Mouse (Mus musculus) hindbrain, embryonic 15.5 days (tissue): ENCODE data around the gene Nat14. TPM values are rescaled to one million over a fixed set of nuclear protein-coding genes. Genes with fewer than 3 reads are reported as not detected.
"Not testable (repeated sequence)": the region's sequence is repeated elsewhere in the genome, so short reads cannot be mapped to it uniquely, and the experiment has no call there.

Source experiments
- ATAC-seq: fragments of 200-750 bp; cut with Nextera tagmentation; 2 replicates; pipeline ENCODE4 v1.8.0; 2017; ENCODE audit warnings: low read depth, moderate number of reproducible peaks, moderate TSS enrichment; ENCODE audit not compliant: low FRiP score
- H3K27ac ChIP-seq: fragments of 300-500 bp; sonication (generic); replicated peaks from 2 replicates; pipeline ENCODE4 v1.5.1; 2015; ENCODE audit warnings: mild to moderate bottlenecking, inconsistent platforms
- H3K27me3 ChIP-seq: fragments of 300-500 bp; sonication (generic); 2 replicates; pipeline ENCODE4 v1.6.1; 2015; ENCODE audit warnings: control low read depth, inconsistent platforms
- H3K36me3 ChIP-seq: fragments of 300-500 bp; sonication (generic); 2 replicates; pipeline ENCODE4 v1.6.1; 2015; ENCODE audit warnings: control low read depth, inconsistent platforms
- H3K4me1 ChIP-seq: fragments of 300-500 bp; sonication (generic); replicated peaks from 2 replicates; pipeline ENCODE4 v1.6.1; 2015; ENCODE audit warnings: control low read depth, inconsistent platforms
- H3K4me2 ChIP-seq: fragments of 300-500 bp; sonication (generic); 2 replicates; pipeline ENCODE4 v1.6.1; 2015; ENCODE audit warnings: moderate library complexity, mild to moderate bottlenecking, inconsistent platforms
- H3K4me3 ChIP-seq: fragments of 300-500 bp; sonication (generic); 2 replicates; pipeline ENCODE4 v1.5.1; 2015; ENCODE audit warnings: mild to moderate bottlenecking, inconsistent platforms
- H3K9ac ChIP-seq: fragments of 300-500 bp; sonication (generic); 2 replicates; pipeline ENCODE4 v1.6.1; 2015; ENCODE audit warnings: inconsistent platforms
- H3K9me3 ChIP-seq: fragments of 300-500 bp; sonication (generic); 2 replicates; pipeline ENCODE4 v1.6.1; 2016; ENCODE audit warnings: control low read depth, inconsistent platforms
- WGBS: fragments of 180-500 bp; shearing (Covaris S2); methylation state at CpG from one replicate; pipeline ENCODE4 v1.1.7; 2015; 5-methylcytosine and 5-hydroxymethylcytosine counted together
- polyA plus RNA-seq: library from polyadenylated mRNA; unstranded; fragments of >200 nt; fragmentation: Nextera tagmentation; extraction: Ambion mirVana; gene quantifications from 2 replicates; pipeline ENCODE4 v1.2.1, GENCODE M21; 2015

Gene Nat14
- 35.3 and 35.8 TPM in 2 replicates for polyA plus RNA-seq

DNA sequence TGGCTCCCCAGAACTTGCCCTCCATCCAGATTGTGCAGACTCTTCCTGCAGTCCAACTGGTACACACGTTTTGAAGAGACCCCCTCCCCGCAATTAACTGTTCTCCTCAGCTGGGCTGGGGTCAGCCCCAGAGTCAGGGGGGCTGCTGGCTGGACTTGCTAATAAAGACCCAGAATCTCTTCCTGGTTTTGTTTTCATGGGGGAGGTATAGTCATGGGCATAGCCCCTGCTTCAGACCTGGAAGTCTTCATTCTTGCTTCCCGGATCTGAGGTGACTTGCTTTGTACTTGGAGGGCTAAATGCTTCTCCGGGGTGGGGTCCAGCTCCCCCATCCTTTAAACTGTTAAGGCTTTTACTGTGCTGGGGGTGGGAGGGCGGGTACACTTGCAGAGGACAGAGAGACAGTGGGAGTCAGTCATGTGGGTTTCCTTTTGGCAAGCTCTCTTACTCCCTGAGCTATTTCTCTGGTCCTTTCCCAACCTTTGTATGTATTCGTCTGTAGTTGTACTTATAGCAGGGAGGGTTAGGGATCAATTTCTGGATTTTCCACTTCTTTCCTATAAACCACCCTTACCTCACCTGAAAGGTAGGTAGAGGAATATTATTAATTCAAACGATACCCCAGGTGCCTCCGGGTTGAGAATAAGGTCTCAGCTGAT is at the start of gene Nat14:
Gene Nat14 (plus strand): TSS at position 205 of the 659 bp plus-strand sequence.
- H3K4me2 ChIP-seq = peak within 1 kb of the TSS; percentile 96
- H3K4me3 ChIP-seq = peak within 1 kb of the TSS; percentile 42
- H3K9me3 ChIP-seq = no peaks in the 10 kb centered on the region
- H3K4me1 ChIP-seq = peaks cover 57% of the 10 kb centered on the region
- 0 out of 2 replicates have a peak, but pooled peaks have one; percentile 2 for ATAC-seq
- H3K9ac ChIP-seq = peak within 1 kb of the TSS; percentile 57
- H3K27me3 ChIP-seq = no peaks in the 10 kb centered on the region
- peak within 1 kb of the TSS; percentile 99 for H3K27ac ChIP-seq
- WGBS = 29% methylated on average over 8 of the region's 8 CpGs
- peaks cover 23% of the 10 kb centered on the region; the same call in 1 of the 2 replicates for H3K36me3 ChIP-seq

DNA sequence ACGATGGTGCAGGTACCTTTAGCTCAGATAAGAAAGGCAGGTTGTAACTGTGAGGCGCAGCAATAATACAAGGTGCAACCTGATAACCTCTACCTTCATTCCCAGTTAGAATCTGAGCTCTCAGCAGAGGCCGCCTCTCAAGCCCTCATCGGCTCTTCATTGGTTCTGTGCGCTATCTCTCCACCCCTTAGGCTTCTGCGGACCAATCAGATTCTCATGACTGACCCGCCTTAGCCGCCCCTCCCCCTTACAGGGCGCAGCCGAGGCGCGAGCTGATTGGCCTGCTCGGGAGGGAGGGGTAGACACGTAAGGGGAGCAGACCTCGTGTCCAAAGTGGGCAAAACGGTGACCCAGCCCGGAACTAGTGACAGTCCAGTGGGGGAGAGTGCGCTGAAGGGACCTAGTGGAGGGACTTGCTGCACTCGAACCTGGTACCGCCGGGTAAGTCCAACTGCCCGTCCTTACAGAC is 45.0 kb upstream of the Nat14 start, which contains the start of gene Isoc2a:
Gene Isoc2a (plus strand): TSS at position 401 of the 469 bp plus-strand sequence.
- H3K9ac ChIP-seq = peak within 1 kb of the TSS; percentile 52
- H3K4me1 ChIP-seq = peaks cover 15% of the 10 kb centered on the region
- ATAC-seq = peak; percentile 99
- no peaks in the 10 kb centered on the region for H3K9me3 ChIP-seq
- 1% methylated on average over 19 of the region's 22 CpGs for WGBS
- peak within 1 kb of the TSS; percentile 60 for H3K4me3 ChIP-seq
- peak within 1 kb of the TSS; percentile 71 for H3K27ac ChIP-seq
- H3K27me3 ChIP-seq = no peaks in the 10 kb centered on the region
- no peaks in the 10 kb centered on the region for H3K36me3 ChIP-seq
- peak within 1 kb of the TSS; percentile 87 for H3K4me2 ChIP-seq

DNA sequence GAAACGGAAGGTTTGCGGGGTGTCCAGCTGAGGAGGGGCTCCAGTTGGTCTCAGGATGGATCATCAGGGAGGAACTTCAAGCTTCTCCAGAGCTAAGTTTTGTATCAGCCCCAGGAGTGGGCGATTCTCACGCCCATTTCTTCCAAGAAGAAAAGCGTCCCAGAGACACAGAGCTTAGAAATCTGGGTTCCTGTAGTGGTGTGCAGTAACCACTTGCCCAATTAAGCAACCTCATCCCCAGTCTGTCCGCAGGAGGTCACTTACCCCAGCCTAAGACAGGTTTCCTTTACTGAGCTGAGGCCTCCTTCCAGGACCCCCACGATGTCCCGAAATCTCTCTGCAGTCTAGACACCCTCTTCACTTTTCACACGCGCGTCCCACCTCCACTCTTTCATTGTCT is 44.6 kb upstream of the Nat14 start:
- Histone ChIP-seq H3K36me3 (no peaks in the 10 kb centered on the region), H3K9me3 (no peaks in the 10 kb centered on the region), H3K4me3 (peak overlapping the region; percentile 60), H3K9ac (peak overlapping the region; percentile 52), H3K4me2 (peak overlapping the region; percentile 87), H3K27ac (no peak overlapping the region), H3K27me3 (no peaks in the 10 kb centered on the region), H3K4me1 (peaks cover 15% of the 10 kb centered on the region)
- ATAC-seq = no peak; the same call in 1 of the 2 replicates
- 6% methylated on average over 11 of the region's 11 CpGs for WGBS

DNA sequence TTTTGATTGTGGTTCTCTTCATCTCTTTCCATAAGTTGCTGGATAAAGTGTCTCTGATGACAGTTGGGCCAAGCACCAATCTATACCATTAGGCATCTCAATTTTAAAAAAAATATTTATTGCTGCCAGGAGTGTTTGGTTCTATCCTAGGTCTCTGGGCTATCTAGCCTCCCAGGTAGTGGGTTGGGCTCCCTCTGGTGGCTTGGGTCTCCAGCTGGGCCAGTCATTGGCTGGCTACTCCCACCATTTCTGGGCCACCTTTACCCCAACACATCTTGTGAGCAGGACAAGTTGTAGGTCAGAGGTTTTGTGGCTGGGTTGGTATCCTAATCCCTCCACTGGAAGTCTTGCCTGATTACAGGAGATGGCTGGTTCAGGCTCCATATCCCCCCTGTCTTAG is 43.6 kb upstream of the Nat14 start:
- Histone ChIP-seq H3K4me3 (no peak overlapping the region), H3K4me2 (no peak overlapping the region; the same call in 1 of the 2 replicates), H3K27ac (no peak overlapping the region), H3K27me3 (no peaks in the 10 kb centered on the region), H3K4me1 (peaks cover 15% of the 10 kb centered on the region), H3K36me3 (no peaks in the 10 kb centered on the region), H3K9ac (no peak overlapping the region), H3K9me3 (no peaks in the 10 kb centered on the region)
- no peak for ATAC-seq

DNA sequence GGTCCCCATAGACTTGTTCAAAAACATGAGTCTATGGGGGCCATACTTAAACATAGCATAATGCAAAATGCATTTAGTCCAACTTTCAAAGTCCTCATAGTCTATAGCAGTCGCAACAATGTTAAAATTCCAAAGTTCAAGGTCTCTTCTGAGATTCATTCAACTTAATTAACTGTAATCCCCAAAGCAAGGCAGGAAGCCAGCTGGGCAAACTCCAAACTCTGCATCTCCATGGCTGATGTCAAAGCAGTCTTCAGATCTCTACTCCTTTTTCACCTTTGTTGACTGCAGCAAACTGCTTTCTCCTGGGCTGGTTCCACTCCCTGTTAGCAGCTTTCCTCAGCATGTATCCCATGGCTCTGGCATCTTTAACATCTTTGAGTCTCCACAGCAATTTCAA is 42.8 kb upstream of the Nat14 start:
- not testable (repeated sequence) for H3K4me3 ChIP-seq, ATAC-seq

DNA sequence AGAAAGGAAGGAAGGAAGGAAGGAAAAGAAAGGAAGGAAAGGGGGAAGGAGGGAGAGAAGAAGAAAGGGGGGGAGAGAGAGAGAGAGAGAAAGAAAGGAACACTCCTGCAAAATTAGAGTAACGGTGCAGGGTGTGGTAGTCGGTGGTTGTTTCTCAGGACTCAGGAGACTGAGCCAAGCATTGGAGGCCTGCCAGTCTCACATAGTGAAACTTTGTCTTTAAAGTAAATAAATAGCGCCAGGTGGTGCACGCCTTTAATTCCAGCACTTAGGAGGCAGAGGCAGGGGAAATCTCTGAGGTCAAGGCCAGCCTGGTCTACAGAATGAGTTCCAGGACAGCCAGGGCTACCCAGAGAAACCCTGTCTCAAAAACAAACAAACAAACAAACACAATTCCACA is 35.1 kb upstream of the Nat14 start:
- Histone ChIP-seq H3K9ac (no peak overlapping the region), H3K27ac (no peak overlapping the region), H3K4me2 (no peak overlapping the region), H3K9me3 (no peaks in the 10 kb centered on the region), H3K4me1 (no peaks in the 10 kb centered on the region), H3K4me3 (no peak overlapping the region), H3K27me3 (no peaks in the 10 kb centered on the region), H3K36me3 (no peaks in the 10 kb centered on the region)
- ATAC-seq = no peak
- WGBS = 85% methylated on average over 4 of the region's 4 CpGs

More for the DNA sequence above, 42.8 kb upstream of the Nat14 start:
- H3K9ac ChIP-seq, H3K4me2 ChIP-seq, H3K36me3 ChIP-seq, H3K27ac ChIP-seq, H3K9me3 ChIP-seq, H3K27me3 ChIP-seq: not testable (repeated sequence)
- WGBS = 83% methylated on average over 1 of the region's 1 CpGs
- peaks cover 15% of the 10 kb centered on the region for H3K4me1 ChIP-seq

DNA sequence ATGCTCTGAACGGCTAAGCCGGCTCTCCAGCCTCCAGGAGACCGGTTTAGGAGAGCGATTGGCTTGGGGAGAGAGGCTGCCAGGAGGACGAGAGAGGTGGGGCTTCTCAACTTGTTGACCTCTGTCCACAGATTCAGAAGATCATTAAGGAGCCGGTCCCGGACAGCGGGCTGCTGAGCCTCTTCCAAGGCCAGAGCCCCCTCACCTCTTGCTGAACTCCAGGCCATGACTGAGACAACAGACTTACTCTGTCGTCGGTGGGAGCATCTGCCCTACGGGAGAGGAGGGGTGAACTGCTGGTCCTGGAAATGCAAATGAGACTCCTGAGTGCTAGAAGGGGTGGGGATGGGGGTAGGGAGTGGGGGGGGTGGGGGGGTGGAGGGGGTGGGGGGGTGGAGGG is 26.6 kb upstream of the Nat14 start:
- no peaks in the 10 kb centered on the region for H3K9me3 ChIP-seq
- no peak overlapping the region for H3K9ac ChIP-seq
- peaks cover 13% of the 10 kb centered on the region for H3K4me1 ChIP-seq
- no peak overlapping the region for H3K4me3 ChIP-seq
- H3K27ac ChIP-seq = no peak overlapping the region
- H3K4me2 ChIP-seq = no peak overlapping the region
- H3K36me3 ChIP-seq = no peaks in the 10 kb centered on the region
- WGBS = 62% methylated on average over 11 of the region's 11 CpGs
- no peaks in the 10 kb centered on the region for H3K27me3 ChIP-seq
- no peak for ATAC-seq

DNA sequence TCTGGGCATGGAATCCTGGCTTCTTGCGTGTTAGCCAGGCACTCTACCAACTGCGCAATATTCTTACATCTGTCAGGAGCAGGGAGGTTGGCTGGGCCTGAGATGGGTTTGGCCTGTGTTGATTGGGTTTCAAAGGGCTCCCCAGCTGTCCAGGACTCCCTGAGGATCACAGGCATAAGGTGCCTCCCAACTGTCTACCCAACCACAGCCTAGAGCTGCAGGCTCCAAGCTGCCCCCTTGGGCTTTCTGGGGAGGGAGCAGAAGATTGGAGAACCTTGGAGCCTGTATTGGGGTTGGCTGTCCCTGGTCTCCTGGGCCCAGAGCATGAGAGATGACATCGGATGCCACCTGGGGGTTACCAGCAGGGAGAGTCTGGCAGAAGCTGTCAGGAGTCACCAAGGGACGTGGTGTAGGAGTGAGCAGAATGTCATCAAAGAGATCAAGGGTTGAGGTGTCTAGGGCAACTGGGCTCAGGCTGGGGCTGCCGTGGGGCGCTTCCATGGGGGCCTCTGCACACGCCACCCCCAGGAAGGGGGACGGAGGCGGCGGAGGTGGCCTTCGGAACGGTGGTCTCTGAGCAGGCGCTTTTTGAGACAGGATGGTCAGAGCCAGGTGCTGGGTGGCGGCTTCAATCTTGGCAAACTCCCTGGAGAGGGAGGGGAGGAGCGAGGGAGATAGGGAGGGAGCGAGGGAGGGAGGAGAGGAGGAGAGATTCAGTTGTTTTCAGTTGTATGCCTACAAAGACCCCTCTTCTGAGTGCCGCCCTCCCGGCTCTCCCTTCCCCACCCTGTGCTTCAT is 22.8 kb upstream of the Nat14 start:
- Histone ChIP-seq H3K27me3 (no peaks in the 10 kb centered on the region), H3K9me3 (no peaks in the 10 kb centered on the region)
- ATAC-seq = peak; percentile 61; the same call in 1 of the 2 replicates

DNA sequence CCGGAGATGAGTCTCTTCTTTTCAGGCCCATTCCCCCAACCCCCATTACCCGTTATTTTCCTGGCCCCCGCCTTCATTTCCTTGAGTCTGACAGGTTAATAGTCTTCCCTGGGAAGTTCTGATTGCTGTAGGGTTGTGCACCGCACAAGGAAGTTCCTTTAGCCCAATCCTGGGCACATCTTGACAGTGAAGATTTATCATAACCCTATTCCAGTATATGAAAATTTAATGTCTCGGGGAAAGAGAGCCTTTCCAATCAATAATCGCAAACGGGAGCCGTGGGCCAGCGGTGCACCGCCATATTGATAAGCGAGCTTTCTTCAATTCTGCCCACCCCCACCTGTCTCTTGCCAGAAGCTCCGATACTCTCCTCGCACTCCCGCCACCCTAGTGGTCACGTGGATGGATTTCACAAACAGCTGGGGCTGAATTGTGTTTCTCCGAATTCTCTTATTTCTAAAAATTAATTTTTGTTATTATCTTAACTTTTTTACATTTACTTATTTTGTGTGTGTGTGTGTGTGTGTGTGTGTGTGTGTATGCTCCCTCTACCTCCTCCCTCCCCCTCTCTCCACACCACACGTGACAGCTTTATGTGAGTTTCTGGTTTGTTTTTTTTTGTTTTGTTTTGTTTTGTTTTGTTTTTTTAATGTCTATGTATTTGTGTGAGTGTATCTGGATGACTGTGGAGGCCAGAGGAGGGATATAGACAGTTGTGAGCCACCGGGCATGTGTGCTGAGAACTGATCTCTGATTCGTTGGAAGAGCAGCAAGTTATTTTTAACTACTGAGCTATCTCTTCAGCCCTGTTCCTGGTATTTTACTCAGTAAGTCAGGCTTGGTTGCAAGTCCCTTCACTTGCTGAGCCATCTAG is 21.9 kb upstream of the Nat14 start:
- Histone ChIP-seq H3K27me3 (no peaks in the 10 kb centered on the region), H3K9me3 (no peaks in the 10 kb centered on the region), H3K4me2 (peak overlapping the region; percentile 62), H3K36me3 (no peaks in the 10 kb centered on the region), H3K4me1 (peaks cover 19% of the 10 kb centered on the region), H3K27ac (peak overlapping the region; percentile 62), H3K4me3 (peak overlapping the region; percentile 34), H3K9ac (peak overlapping the region; percentile 41)
- 5% methylated on average over 19 of the region's 19 CpGs for WGBS
- ATAC-seq = peak; percentile 83

More for the DNA sequence above, 22.8 kb upstream of the Nat14 start:
- WGBS = 18% methylated on average over 16 of the region's 18 CpGs
- H3K9ac ChIP-seq = peak overlapping the region; percentile 41
- peaks cover 19% of the 10 kb centered on the region for H3K4me1 ChIP-seq
- peak overlapping the region; percentile 62 for H3K27ac ChIP-seq
- peak overlapping the region; percentile 62 for H3K4me2 ChIP-seq
- peak overlapping the region; percentile 34 for H3K4me3 ChIP-seq
- no peaks in the 10 kb centered on the region for H3K36me3 ChIP-seq

DNA sequence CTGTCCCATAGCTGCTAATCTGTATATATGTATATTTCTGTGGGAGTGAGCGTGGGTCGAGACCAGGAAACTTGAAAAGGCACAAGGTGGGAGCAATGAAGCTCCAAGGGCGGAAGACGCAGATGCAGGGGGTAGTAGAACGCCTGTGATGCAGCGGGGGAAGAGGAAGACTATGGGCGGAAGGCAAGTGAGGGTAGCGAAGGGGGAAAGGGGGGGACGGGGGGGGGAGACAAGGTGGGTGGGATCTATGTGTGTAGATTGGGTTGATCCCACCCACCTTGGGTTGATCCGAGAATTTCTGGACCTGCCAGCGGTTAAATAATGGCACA is 21.3 kb upstream of the Nat14 start:
- H3K9me3 ChIP-seq = no peaks in the 10 kb centered on the region
- H3K27me3 ChIP-seq = no peaks in the 10 kb centered on the region
- peak overlapping the region; percentile 47; the same call in 1 of the 2 replicates for H3K27ac ChIP-seq
- peak overlapping the region; percentile 62 for H3K4me2 ChIP-seq
- no peaks in the 10 kb centered on the region for H3K36me3 ChIP-seq
- WGBS = 30% methylated on average over 11 of the region's 11 CpGs
- peaks cover 19% of the 10 kb centered on the region for H3K4me1 ChIP-seq
- peak overlapping the region; percentile 21; the same call in 1 of the 2 replicates for H3K9ac ChIP-seq
- ATAC-seq = no peak
- peak overlapping the region; percentile 34 for H3K4me3 ChIP-seq

DNA sequence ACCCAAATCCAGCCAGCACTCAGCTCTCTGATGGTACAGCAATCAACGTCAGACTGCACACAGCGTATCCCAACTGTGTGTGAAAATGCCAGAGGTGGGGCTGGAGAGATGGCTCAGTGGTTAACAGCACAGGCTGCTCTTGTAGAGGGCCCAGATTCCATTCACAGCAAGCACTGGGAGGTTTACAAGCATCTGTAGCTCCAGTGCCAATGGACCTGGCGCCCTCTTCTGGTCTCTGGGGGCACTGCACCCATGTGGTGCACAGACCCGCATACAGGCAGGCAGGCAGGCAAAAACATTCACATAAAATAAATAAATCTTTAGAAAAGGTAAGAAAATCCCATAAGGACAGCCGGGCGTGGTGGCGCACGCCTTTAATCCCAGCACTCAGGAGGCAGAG is 20.7 kb upstream of the Nat14 start:
- H3K4me1 ChIP-seq = peaks cover 19% of the 10 kb centered on the region
- H3K36me3 ChIP-seq = no peaks in the 10 kb centered on the region
- H3K9ac ChIP-seq = no peak overlapping the region
- no peak for ATAC-seq
- no peak overlapping the region for H3K27ac ChIP-seq
- H3K27me3 ChIP-seq = no peaks in the 10 kb centered on the region
- no peaks in the 10 kb centered on the region for H3K9me3 ChIP-seq
- 48% methylated on average over 8 of the region's 8 CpGs for WGBS
- H3K4me2 ChIP-seq = no peak overlapping the region; the same call in 1 of the 2 replicates
- no peak overlapping the region for H3K4me3 ChIP-seq
